Mouse (Mus musculus): ENCODE data around the gene Ccdc15.

Gene Ccdc15

GRCm38 (mm10) chr9:37232201-37233195, 115.7 kb downstream of the Ccdc15 start:
- peak; percentile 27 for DNase-seq (ENCODE audit: low read depth, low spot score)

GRCm38 (mm10) chr9:37230486-37231195, 117.6 kb downstream of the Ccdc15 start:
- no peak for DNase-seq (ENCODE audit: low read depth, low spot score)

- DNase-seq (ENCODE audit: low read depth, low spot score) = peak; percentile 63
Measured at GRCm38 (mm10) chr9:37229880-37230325, 118.3 kb downstream of the Ccdc15 start.

Data from R1 (cell line).